In the genomic region with DNA sequence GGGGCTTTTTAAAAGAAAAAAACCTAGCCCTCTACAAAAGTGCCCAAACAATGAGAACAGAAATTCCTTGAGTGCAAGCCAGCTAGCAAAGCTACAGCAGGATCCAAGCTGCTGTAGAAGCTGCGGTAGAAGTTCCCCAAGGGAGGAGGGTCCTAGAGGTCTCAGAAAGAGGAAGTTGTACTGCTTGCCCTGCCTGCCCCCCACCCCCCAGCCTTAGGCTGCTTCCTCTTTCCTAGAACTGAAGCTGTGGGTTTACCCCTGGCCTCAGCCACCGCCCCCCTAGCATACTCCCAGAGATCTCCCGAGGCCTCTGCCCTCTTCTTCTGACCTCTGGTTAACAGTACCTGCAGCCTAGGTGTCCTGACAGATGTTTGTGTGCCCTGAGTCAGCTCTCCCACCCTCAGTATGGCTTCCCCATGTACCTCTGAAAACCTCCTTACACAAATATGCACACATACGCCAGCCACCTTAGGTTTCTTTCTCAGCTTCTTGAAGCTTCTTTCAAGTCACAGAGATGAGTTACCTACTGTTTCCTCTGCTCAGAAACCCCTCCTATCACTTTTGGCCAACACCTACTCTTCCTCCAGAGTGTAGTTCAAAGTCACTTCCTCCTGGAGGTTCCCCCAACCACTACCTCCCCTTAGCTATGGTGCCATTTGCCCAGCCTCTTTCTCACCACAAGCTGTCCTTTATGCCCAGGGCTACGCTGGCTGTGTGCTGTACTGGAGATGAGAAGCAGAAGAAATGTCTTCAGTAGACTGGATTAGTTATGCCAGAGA, we compare ENCODE assay signal across 9 mouse cellular contexts. TPM values are rescaled to one million over a fixed set of nuclear protein-coding genes. Genes with fewer than 3 reads are reported as not detected.
DNase-seq lines count a peak whose midpoint lies in the region; ATAC-seq and TF ChIP-seq lines count a peak whose summit lies in the region.
"Had no signal": no experiment of that assay in that cellular context is flagged by ENCODE, and none has a peak within 500 bp of the region (broad histone marks: within the 10 kb centered on the region; RNA-seq: fewer than 3 reads in every experiment).

No protein-coding gene starts in this region.

- peak; percentile 75 for ATAC-seq in G1E (ENCODE audit: extremely low read depth, insufficient number of reproducible peaks, low FRiP score, poor library complexity, severe bottlenecking)
- ATAC-seq in intestine, postnatal 0 days = no peak
- ATAC-seq in hindbrain, embryonic 13.5 days (ENCODE audit: low FRiP score) = no peak

- peaks cover 97% of the 10 kb centered on the region for H3K4me1 ChIP-seq in G1E (ENCODE audit: insufficient read depth, low read depth, low read length)
- H3K4me1 ChIP-seq in intestine, postnatal 0 days (replicated peaks; ENCODE audit: control insufficient read depth, insufficient read depth, low read length) = no peaks in the 10 kb centered on the region
- H3K4me1 ChIP-seq in hindbrain, embryonic 13.5 days (replicated peaks) = peaks cover 40% of the 10 kb centered on the region

- H3K27me3 ChIP-seq in G1E (ENCODE audit: insufficient read depth, low read length) = no peaks in the 10 kb centered on the region
- no peaks in the 10 kb centered on the region for H3K27me3 ChIP-seq in intestine, postnatal 0 days (replicated peaks; ENCODE audit: control insufficient read depth, insufficient read depth, low read length)
- H3K27me3 ChIP-seq in hindbrain, embryonic 13.5 days = peaks cover 6% of the 10 kb centered on the region; the same call in 1 of the 2 replicates
- H3K27me3 ChIP-seq: neural tube, embryonic 12.5 days had no signal

- 58% methylated on average over 5 of the region's 5 CpGs for WGBS in intestine, postnatal 0 days
- WGBS in hindbrain, embryonic 13.5 days = 73% methylated on average over 5 of the region's 5 CpGs

- H3K4me2 ChIP-seq in intestine, postnatal 0 days (replicated peaks; ENCODE audit: low read depth) = no peak overlapping the region
- no peak overlapping the region for H3K4me2 ChIP-seq in hindbrain, embryonic 13.5 days
- H3K4me2 ChIP-seq: neural tube, embryonic 12.5 days had no signal

- H3K4me3 ChIP-seq in G1E (ENCODE audit: low read depth, low read length) = peak overlapping the region; percentile 73
- H3K4me3 ChIP-seq in intestine, postnatal 0 days (ENCODE audit: low read depth, low read length) = no peak overlapping the region
- no peak overlapping the region for H3K4me3 ChIP-seq in hindbrain, embryonic 13.5 days
- H3K4me3 ChIP-seq: neural tube, embryonic 12.5 days had no signal

- TF ChIP-seq CTCF in G1E (IDR thresholded peaks at IDR 0.05; ENCODE audit: low read depth, low read length) = no peak
- TF ChIP-seq CTCF in intestine, postnatal 0 days (IDR thresholded peaks at IDR 0.05; ENCODE audit: low read depth) = no peak

- H3K36me3 ChIP-seq in G1E (replicated peaks) = peaks cover 89% of the 10 kb centered on the region
- H3K36me3 ChIP-seq in intestine, postnatal 0 days (ENCODE audit: control insufficient read depth, insufficient read depth) = no peaks in the 10 kb centered on the region
- no peaks in the 10 kb centered on the region for H3K36me3 ChIP-seq in hindbrain, embryonic 13.5 days
- H3K36me3 ChIP-seq: neural tube, embryonic 12.5 days had no signal

- peak overlapping the region; percentile 16; the same call in 1 of the 2 replicates for H3K27ac ChIP-seq in intestine, postnatal 0 days (ENCODE audit: low read depth, low read length)
- H3K27ac ChIP-seq in hindbrain, embryonic 13.5 days = no peak overlapping the region
- H3K27ac ChIP-seq: neural tube, embryonic 12.5 days had no signal

- no peaks in the 10 kb centered on the region for H3K9me3 ChIP-seq in G1E (replicated peaks)
- H3K9me3 ChIP-seq in intestine, postnatal 0 days (ENCODE audit: control insufficient read depth) = no peaks in the 10 kb centered on the region
- no peaks in the 10 kb centered on the region for H3K9me3 ChIP-seq in hindbrain, embryonic 13.5 days
- H3K9me3 ChIP-seq: neural tube, embryonic 12.5 days had no signal

- peak; percentile 92 to 96 for DNase-seq in B cell, adult 2 months
- DNase-seq in G1E (ENCODE audit: low spot score) = peak; percentile 86
- peak; percentile 62 for DNase-seq in lung, postnatal 10 days
- DNase-seq in thymus, postnatal 10 days (ENCODE audit: low spot score in 2 of 2) = peak; percentile 62 to 64
- DNase-seq in cerebellum, adult 8-10 months = no peak
- DNase-seq in right cerebral cortex, adult 2 months (ENCODE audit: low spot score in 2 of 2) = no peak

- no peak overlapping the region for H3K9ac ChIP-seq in intestine, postnatal 0 days (ENCODE audit: low read depth, low read length)
- H3K9ac ChIP-seq in hindbrain, embryonic 13.5 days = no peak overlapping the region
- H3K9ac ChIP-seq: neural tube, embryonic 12.5 days had no signal

RNA-seq across cellular contexts. Expression of gene Relt, which starts 7.3 kb away (rescaled TPM):
- total RNA-seq in G1E (2014; fragmentation: Nextera tagmentation) = 15.4 and 21.5 TPM in 2 replicates
- 25.5 and 39.1 TPM in 2 replicates for total RNA-seq in G1E (2017)
- polyA plus RNA-seq in G1E (2012) = 75.6 and 75.9 TPM in 2 replicates
- 0.78 and 1.0 TPM in 2 replicates for polyA plus RNA-seq in intestine, postnatal 0 days (2015; fragmentation: Nextera tagmentation; extraction: Ambion mirVana)
- polyA plus RNA-seq in hindbrain, embryonic 13.5 days (2015; fragmentation: Nextera tagmentation; extraction: Ambion mirVana) = 4.3 and 4.8 TPM in 2 replicates

Comparison
In these comparisons a context has a peak if more than half of its experiments do, and no peak if none do; other contexts are left out.
1. DNase-seq: peak in B cell, adult 2 months (2 of 2), G1E (single experiment), lung, postnatal 10 days (single experiment) and thymus, postnatal 10 days (2 of 2); none in cerebellum, adult 8-10 months (single experiment) and right cerebral cortex, adult 2 months (0 of 2).
2. RNA of gene Relt, which starts 7.3 kb away (polyA plus RNA-seq): 75.6 to 75.9 TPM in G1E; 4.3 to 4.8 TPM in hindbrain, embryonic 13.5 days and 0.78 to 1.0 TPM in intestine, postnatal 0 days; every median in the first group is over 10 times any median in the second.